Mouse (Mus musculus) ovary, postnatal 36 days (tissue): ENCODE results near the gene Pde10a.

Source experiments
- DNase-seq: peaks from one replicate; pipeline ENCODE4 v3.0.0; 2022; ENCODE audit warnings: low spot score, mixed read lengths

Gene Pde10a

DNA sequence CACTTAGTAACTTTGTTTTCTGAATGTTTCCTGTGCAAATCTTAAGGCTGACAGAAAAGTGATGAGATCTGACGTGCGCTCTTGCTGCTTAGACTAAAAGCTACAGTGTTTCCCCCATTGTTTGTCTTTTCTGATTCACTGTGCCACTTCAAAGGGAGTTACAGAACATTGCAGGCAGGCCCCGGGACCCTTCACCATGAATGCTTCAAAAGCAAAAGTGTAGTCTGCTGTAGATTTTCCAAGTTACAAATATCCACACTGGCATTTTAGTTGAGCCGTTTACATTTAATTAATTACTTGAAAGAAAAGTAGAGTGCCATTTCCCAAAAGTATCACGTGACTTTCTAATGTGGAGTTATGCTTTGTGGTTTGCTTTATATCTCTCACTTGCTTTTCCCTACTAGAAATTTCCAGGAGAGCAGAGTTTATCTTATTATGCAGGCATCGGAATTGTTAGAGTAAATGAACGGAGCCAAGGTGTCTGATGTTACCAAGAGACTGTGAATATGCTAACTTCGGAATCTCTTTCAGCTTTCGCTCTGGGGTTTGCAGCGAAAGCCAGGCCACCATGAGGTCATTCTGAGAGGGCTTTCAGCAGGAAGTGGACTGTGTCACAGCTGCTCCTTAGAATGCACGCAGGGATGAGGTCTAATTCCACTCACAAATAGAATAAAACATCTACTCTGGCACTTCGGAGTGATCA is 447.1 kb downstream of the Pde10a start:
- DNase-seq, result no peak

DNA sequence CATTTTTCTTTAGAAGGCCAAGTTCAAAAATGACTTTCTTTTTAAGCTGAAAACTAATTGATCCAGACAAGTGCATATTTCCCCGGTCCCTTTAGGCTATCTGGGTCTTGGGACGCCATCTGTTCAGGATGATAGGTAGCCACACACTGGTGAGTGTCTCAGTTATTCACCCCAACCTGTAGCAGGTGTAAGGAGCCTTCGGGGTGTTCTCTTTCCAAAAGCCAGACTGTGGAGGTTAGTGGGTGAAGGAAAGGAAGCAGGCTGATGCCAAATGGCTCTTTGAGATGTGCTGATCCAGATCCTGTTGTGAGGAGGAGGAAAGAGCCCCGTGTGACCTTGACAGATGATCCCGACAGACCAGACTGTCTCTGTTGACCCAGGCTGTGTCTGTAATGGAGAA is 448.2 kb downstream of the Pde10a start:
- no peak for DNase-seq

DNA sequence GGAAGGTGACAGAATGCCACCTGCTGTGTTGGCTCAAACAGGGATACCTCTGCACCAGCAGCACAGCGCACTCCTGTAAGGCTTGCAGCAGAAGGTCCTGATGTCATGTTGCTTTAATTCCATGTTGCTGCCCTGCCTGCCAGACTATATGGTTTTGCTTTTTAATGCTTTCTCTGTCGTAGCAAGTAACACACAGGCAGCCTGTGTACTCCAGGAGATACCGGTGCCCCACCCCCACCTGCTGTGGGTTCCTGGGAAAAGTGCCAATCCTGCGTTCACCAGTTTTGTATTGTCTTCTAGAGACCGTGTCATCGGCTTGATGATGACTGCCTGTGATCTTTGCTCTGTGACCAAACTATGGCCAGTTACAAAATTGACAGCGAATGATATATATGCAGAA is 449.3 kb downstream of the Pde10a start:
- no peak for DNase-seq

DNA sequence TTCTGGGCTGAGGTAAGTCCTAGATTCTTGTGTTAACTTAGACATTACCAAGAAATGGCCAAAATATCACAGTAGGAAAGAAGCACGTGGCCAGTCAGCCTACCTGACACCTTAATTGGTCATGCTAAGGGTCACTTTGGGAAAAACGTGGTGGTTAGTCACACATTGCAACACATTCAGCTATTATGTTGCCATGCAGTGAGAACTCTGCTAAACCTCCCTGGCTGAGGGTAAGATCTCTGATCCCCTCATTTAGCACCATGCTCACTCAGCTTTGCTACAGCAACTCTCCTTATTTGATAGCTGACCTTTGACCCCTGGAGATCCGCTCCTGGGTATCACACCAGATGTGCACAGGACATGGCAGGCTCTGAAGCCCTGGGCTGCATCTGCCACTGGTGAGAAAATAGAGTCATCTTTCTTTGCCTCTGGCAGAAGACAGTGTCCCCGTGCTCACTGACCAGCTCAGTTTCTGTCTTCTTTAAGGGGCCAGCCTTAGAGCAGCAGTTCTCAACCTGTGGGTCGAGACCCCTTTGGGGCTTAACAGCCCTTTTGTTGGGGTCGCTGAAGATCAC is 449.7 kb downstream of the Pde10a start:
- no peak for DNase-seq

DNA sequence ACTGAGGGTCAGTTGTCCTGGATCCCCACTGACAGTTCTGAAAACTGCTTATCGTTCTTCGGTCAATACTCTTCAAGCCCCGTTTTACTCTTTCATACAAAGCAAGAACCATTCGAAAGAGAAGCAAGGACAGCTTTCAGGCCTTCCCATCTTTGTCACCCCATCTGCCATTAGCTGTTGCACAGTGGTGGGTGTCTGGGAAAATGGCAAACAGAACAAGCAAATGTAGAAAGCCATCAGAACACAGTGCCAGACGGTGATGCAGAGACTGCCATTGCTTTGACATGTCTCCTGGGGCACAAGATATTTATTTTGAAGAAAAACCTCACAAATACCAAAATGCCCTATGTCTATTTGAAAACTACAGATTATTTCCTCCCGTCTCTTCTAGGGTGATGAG is 451.6 kb downstream of the Pde10a start:
- DNase-seq, result no peak

DNA sequence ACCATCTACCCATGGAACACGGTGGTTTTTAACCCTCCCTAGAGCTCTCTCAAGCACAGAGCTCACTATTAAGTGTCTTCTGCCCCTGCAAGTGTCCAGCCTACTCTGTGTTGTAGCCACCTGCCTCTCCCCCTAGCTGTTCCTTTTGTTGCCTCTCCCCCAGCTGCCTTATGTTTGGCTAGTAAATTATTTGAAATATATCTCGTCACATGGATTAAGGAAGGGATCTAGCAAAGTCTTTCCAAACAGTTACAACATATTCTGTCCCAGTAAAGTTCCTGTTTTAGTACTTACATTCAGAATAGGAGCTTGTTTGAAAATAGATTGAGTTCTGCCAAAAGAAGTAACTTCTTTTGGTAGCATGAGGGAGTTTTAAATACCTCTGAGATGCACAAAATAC is 452.1 kb downstream of the Pde10a start:
- no peak for DNase-seq

DNA sequence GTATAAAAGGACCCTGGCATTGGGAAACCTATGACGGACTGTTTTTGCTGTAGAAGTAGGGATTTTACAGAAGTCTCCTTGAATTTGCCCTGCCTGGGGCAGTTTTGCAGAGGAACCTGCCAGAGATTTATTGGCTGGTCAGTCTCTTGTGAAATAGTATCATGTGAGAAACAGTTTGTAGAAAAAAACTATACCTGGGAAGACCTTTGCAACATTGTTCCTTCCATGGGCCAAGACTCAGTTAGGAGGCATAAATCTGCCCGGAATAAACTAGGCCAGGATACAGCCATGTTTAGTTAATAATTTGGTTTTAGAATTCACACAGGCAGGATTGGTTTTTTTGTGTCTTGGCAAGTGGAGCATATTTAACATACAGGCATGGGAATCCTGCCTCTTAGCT is 458.4 kb downstream of the Pde10a start:
- DNase-seq, result no peak

DNA sequence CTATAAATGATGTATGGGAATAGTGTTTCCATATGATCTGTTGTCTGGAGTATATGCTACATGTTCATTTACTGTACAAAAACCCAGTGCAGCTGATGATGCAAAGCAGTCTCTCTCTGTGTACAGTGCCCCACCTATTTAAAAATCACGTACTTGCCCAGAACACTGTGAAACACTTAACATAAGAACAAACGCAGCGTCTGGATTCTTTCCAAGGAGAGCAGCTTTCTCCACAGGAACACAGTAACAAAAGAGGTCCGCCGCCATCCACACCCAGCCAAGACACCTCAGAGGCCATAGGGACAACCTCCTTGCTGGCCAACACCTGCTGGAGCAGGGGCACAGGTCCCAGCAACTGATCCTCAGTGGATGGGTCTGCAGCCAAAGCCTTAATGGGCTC is 460.5 kb downstream of the Pde10a start:
- DNase-seq, result no peak

DNA sequence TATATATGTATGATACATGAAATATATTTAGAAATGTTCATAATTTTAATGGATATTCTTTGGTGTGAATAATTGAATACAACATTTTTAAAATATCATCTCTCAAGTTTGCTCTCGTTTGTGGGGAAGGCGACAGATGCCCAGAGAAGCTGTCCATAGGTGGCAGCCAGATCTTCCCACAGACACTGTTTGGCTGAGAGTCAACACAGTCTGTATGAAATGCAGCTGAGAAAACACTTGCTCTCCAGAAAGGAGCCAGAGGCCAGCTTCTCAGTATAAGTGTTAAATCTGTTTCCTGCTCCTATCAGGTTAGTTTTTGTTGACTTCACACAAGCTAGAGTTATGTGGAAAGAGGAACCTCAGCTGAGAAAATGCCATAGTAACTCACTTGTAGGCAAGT is 461.4 kb downstream of the Pde10a start:
- no peak for DNase-seq

DNA sequence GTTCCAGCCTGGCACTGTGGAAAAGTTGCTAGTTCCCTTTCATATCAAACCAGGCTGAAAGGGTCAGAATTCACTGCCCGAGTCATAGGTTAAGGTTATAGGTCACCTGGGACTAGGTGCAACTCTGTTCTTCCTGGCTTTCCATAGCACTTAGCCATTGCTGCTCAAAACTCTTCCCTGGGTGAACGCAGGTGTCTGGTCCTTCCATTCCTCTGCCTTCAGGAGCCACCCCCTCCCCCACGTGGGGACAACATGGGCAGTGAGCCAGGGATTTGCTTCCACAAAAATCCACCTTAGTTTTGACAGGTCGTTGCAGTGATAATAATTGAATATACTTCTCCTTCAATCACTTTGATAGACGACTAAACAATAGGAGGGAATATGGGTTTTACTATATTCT is 462.2 kb downstream of the Pde10a start:
- DNase-seq, result no peak

DNA sequence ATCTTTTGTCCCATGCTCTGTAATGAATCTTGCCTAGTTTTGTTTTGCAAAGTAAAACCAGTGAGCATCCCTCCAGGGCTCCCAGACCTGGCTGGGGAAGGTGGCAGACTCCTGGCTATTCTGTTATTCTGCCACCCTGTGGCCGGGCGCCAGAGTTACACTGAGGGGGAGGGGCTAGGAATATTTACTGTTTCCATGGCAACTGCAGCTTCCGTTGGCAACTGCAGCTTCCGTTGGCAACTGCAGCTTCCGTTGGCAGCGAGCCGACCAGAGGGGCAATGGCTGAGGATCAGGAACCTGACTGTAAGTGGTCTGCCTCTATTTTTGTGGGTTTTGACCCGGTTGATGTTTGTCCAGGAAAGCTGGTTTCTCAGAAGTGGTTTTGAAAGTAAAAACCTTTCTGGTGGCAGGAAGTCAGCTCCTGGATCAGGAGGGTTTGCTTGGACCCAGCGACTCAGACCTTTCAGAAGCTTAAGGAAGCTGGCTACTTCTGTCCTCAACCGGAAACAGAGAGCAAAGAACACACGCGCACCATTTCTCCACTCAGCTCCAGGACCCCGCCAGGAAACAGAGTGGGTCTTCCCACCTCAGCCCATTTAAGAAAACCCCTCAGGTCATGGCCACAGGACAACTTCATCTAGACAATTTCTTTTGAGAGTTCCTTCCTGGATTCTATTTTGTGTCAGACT is 463.1 kb downstream of the Pde10a start, which contains the start of gene 1700010I14Rik:
Gene 1700010I14Rik (plus strand): TSS at position 215 of the 689 bp plus-strand sequence.
- peak; percentile 88 for DNase-seq

DNA sequence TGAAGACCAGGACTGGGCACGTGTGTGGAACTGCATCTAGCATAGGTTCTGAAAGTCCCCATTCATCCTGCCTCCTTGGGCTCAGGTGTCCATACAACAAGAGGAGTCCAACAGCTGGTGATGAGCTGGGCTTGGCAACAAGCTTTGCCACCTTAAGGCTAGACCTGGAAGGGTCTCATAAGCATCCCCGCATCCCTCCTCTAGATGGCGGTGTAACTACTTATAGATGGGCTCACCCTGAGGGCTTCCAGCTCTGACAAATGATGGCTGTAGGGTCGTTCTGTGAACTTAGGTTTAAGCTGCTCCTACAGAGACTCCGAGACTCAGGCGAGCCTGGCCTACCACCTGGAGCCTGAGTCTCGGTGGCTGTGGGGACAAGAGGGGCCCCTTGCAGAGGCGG is 466.0 kb downstream of the Pde10a start:
- no peak for DNase-seq

DNA sequence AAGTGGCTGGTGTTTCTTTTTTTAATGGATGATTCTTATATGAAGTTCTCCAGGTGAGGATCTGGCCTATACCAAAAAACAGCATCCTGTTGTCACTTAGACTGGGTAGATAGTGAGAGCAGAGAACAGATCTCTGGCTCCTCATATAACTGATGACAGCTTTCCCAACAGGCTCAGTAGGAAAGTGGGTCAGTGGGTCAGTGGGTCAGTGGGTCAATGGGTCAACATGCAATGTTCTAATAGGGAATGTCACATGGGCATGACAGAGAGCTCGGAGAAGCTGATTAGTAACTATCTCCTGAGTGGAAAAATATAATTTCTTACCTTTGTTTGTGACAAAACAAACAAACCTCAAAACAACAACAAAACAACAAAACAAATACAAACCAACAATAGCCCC is 470.2 kb downstream of the Pde10a start:
- DNase-seq, result no peak

DNA sequence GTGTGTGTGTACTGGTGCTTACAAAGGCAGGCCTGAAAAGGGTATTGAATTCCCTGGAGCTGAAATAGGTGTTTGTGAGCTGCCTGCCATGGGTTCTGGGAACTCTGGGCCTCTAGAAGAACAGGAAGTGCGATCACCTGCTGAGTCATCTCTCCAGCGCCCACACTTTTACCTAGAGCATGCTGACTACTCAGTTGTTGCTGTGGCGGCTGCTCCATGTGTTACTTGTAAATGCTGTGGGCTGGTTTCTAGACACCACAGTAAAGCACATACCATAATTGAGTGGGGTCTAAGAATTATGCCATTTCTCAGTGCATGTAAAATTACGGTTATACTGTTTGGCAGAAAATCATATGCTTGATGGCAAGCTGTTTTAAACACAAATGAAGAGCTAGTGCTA is 477.3 kb downstream of the Pde10a start:
- no peak for DNase-seq

DNA sequence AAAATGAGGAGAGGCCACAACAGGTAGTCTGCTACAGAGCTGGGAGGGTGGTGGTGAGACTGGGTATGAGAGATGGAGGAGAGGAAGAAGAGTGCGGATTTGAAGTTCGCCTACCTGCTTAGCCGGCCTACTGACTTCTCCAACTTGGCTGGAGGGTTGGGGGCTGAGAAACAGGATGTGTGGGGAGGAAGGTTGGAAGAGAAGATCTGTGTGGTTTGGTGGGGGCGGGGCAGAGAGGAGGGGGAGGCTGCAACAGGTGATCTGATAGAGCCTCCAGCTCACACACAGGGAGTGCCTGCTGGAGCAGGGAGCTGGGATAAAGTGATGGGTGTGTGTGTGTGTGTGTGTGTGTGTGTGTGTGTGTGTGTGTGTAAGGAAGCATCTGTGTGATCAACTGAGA is 479.3 kb downstream of the Pde10a start:
- DNase-seq, result no peak

DNA sequence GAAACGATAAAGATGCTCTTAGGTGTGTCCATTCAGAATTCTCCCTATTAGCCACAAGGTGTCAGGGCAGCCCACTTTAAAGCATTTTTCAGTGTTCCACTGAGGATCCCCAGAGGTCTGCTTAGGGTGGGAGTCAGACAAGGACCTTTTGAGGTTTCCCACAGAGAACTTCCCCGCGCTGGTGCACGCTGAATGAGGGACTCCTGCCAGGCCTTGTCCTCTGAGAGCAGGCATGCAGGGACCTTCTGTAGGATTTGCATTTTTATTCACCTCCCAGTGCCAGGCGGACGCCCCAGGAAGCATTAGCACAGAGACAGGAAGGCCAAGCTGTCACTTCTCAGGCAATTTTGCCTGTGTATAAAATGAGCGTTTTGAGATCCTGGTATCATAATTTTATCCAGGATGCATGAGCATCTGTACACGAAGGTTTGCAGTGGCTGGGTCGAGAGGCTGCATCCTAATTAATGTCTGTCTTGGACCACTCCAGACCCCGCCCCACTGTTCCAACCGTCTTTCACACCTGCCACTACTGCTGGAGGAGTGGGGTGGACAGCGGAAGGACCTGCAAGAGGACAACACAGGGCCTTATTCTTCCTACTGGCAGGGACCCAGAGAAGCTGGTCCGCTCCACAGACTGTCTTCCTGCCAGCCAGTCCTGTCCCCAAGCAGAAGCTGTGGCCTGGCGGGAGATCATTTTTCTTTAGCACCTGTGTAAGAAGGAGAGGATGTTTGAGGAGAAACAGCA is 498.2 kb downstream of the Pde10a start:
- DNase-seq, result no peak

DNA sequence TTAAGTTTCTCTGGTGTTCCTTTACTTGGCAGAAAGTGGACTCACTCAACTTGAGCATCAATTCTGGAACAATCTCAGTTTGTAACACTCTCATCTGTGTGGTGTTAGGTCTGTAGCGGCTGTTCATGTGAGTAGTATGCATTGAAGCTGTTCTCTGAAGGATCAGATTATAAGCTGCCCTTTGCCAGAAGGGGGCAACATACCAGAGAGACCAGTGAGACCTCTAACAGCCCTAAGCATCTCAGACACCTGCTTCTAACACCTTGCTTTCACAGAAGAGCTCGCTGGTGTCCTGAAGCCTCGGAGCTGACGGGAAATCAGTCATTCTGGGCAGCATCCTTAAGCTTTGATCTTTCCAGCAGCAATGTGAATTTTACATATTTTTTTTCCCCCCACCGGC is 505.0 kb downstream of the Pde10a start:
- DNase-seq, result no peak

DNA sequence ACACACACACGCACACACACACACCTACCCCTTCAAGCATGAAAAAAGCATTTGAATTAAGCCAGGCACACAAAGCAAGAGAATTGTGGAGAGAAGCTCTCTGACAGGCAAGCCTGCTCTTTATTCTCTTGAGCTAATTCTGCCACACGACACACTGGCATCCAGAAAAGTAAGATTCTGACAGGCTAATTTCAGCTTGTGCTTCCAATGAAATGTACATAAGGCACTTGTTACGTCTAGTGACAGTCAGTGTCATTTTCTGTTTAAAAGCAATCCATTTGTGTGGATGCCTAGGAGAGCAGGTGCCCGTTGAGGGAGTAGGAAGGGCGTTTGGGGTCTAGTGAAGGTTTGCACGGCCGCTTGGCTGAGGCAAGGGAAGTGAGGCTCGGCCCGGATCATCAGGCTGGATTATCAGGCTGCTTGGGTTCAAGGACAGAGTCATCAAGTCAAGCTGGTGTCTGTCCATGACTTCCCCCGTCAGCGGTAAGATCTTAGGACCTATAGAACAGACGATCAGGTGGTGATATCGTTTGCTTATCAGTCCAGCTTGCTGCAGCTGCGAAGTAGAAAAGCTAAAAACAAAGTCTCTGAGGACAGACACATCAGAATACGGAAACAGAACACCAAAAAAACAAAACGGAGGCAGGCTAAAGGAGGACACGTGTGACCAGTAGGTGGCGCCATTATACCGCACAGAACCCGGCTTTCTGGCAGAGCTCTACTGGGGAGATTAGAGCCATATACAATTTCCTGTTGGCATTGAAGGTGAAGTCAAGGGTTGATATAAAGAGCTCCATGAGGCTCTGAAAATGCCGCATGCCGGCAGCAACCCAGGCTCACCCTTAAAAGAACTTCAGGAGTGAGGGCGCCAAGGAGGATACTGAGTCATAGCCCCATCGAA is 506.3 kb downstream of the Pde10a start:
- peak; percentile 66 for DNase-seq

DNA sequence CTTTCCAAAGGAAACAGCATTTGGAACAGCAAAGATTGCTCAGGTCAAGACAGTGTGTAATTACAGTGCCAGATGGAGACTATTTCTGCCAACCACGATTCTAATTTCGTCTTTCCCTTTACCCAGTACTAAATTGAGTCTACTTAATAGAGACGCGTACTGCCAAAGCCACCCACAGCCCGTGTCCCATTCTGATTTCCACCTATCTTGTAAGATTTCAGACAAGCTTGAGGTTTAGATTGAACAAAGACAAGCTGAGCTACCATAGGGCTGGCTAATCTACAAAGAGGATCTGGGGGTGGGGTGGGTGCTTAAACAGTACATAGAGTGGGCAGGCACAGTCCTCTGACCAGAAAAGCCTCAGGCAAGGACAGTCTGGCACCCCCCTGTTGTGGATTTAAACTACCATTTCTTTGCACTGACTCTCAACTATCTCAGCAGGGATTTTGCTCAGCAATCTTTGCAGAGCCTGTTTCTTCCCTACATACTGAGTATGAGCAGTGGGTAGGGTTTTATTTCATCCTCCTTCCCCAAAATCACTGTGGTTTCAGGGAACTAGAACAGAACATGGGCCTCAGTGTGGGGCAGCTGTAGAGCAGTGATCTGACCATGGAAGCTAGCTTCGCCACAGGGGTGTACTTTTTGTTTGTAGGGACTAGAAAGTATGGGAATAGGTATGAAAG is 507.3 kb downstream of the Pde10a start:
- no peak for DNase-seq

DNA sequence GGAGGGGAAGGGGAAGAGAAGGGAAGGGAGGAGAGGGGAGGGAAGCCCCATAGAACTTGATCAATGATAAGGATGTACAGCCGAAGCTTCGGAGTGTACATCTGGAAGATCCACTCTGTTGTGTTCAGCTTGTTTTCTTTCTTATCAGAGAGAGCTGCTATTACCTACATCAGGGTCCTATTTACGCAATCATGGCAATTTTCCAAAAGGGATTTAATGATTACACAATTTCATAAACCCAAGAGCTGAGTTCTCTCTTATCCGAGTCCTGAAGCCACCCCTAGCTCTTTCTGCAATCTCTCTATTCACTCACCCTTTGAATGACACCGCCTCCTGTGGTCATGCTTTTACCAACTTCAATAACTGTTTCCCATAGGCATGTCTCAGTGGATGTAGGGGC is 508.3 kb downstream of the Pde10a start:
- no peak for DNase-seq
